Mouse (Mus musculus) C2C12 (cell line): ENCODE measurements around the gene Nfkbiz. TPM values are rescaled to one million over a fixed set of nuclear protein-coding genes. Genes with fewer than 3 reads are reported as not detected.

Experiments used
- H3K27me3 ChIP-seq: one replicate; pipeline ENCODE4 v1.6.1; 2011; ENCODE audit not compliant: control insufficient read depth, insufficient read depth, insufficient read length
- H3K36me3 ChIP-seq: one replicate; pipeline ENCODE4 v1.6.1; 2011; ENCODE audit not compliant: control insufficient read depth, insufficient read depth
- H3K4me3 ChIP-seq: one replicate; pipeline ENCODE4 v1.5.1; 2011; ENCODE audit warnings: mild to moderate bottlenecking, control low read depth; ENCODE audit not compliant: poor library complexity, insufficient read depth, severe bottlenecking
- H3K79me2 ChIP-seq: one replicate; pipeline ENCODE4 v1.6.1; 2011; ENCODE audit not compliant: control insufficient read depth, insufficient read depth
- H3K79me3 ChIP-seq: one replicate; pipeline ENCODE4 v1.6.1; 2011; ENCODE audit warnings: low read depth, control low read depth
- H3ac ChIP-seq: one replicate; pipeline ENCODE3; 2011; ENCODE audit warnings: low read depth; ENCODE audit not compliant: control insufficient read depth, insufficient read length
- CEBPB ChIP-seq: IDR thresholded peaks from one replicate; pipeline ENCODE4 v1.6.1; 2011; ENCODE audit warnings: low read depth, mild to moderate bottlenecking, control low read depth, moderate library complexity
- CTCF ChIP-seq: IDR thresholded peaks from one replicate; pipeline ENCODE4 v1.5.1; 2011; ENCODE audit not compliant: control insufficient read depth, insufficient read depth, insufficient read length
- FOSL1 ChIP-seq: IDR thresholded peaks from one replicate; pipeline ENCODE4 v1.8.0; 2011; ENCODE audit warnings: mild to moderate bottlenecking, low read length; ENCODE audit not compliant: poor library complexity, insufficient read depth, severe bottlenecking
- MAX ChIP-seq: IDR thresholded peaks from one replicate; pipeline ENCODE4 v1.6.1; 2011; ENCODE audit warnings: mild to moderate bottlenecking, control low read depth
- MYOD1 ChIP-seq: IDR thresholded peaks from one replicate; pipeline ENCODE4 v1.6.1; 2011; ENCODE audit warnings: low read depth; ENCODE audit not compliant: control insufficient read depth, insufficient read length
- MYOG ChIP-seq: IDR thresholded peaks from one replicate; pipeline ENCODE4 v1.6.1; 2011; ENCODE audit not compliant: control insufficient read depth, insufficient read length; ENCODE audit errors: extremely low read depth
- USF1 ChIP-seq: IDR thresholded peaks from one replicate; pipeline ENCODE4 v1.6.1; 2011; ENCODE audit warnings: low read depth, mild to moderate bottlenecking, control low read depth, moderate library complexity
- polyA plus RNA-seq: library from polyadenylated mRNA; unstranded; fragments of >200 nt; fragmentation: generic; extraction: Trizol; gene quantifications from one replicate; pipeline ENCODE4 v1.2.1, GENCODE M21; 2012; ENCODE audit warnings: missing spikeins

The Nfkbiz gene
- polyA plus RNA-seq, 1 experiment, result 3.4 TPM

GRCm38 (mm10) chr16:55820916-55821570, 17.7 kb downstream of the Nfkbiz start:
- no peaks in the 10 kb centered on the region for H3K27me3 ChIP-seq
- H3K36me3 ChIP-seq, result peaks cover 47% of the 10 kb centered on the region
- H3K79me3 ChIP-seq, result peaks cover 60% of the 10 kb centered on the region
- H3ac ChIP-seq, result peak overlapping the region; percentile 84
- H3K79me2 ChIP-seq, result peaks cover 92% of the 10 kb centered on the region
- peak overlapping the region; percentile 89 for H3K4me3 ChIP-seq
- no peak for TF ChIP-seq FOSL1
- no peak for TF ChIP-seq MAX
- no peak for TF ChIP-seq MYOD1
- peak; percentile 69 for TF ChIP-seq CEBPB

- Histone ChIP-seq H3K36me3 (peaks cover 54% of the 10 kb centered on the region), H3K27me3 (no peaks in the 10 kb centered on the region), H3K4me3 (peak overlapping the region; percentile 89), H3K79me3 (peaks cover 61% of the 10 kb centered on the region), H3ac (peak overlapping the region; percentile 84), H3K79me2 (peaks cover 95% of the 10 kb centered on the region)
- TF ChIP-seq FOSL1 (no peak), USF1 (no peak), MYOG (no peak), MAX (no peak), CEBPB (no peak), CTCF (no peak), MYOD1 (no peak)
Measured at GRCm38 (mm10) chr16:55820161-55820915, 18.4 kb downstream of the Nfkbiz start.

GRCm38 (mm10) chr16:55819186-55819861, 19.4 kb downstream of the Nfkbiz start:
- Histone ChIP-seq H3K79me2 (peaks cover 98% of the 10 kb centered on the region), H3ac (peak overlapping the region; percentile 78), H3K79me3 (peaks cover 64% of the 10 kb centered on the region), H3K4me3 (peak overlapping the region; percentile 89), H3K27me3 (no peaks in the 10 kb centered on the region), H3K36me3 (peaks cover 64% of the 10 kb centered on the region)
- TF ChIP-seq USF1, result no peak
- no peak for TF ChIP-seq MAX
- TF ChIP-seq MYOD1, result no peak
- no peak for TF ChIP-seq CEBPB
- TF ChIP-seq MYOG, result no peak
- no peak for TF ChIP-seq FOSL1
- no peak for TF ChIP-seq CTCF

GRCm38 (mm10) chr16:55817717-55818515, 20.8 kb downstream of the Nfkbiz start:
- H3K36me3 ChIP-seq, result peaks cover 78% of the 10 kb centered on the region
- TF ChIP-seq MYOD1, result no peak
- no peak for TF ChIP-seq USF1
- no peak for TF ChIP-seq CEBPB
- no peak for TF ChIP-seq FOSL1
- no peak for TF ChIP-seq CTCF
- peaks cover 62% of the 10 kb centered on the region for H3K79me3 ChIP-seq
- no peak overlapping the region for H3ac ChIP-seq
- no peaks in the 10 kb centered on the region for H3K27me3 ChIP-seq
- no peak overlapping the region for H3K4me3 ChIP-seq
- peaks cover 91% of the 10 kb centered on the region for H3K79me2 ChIP-seq

GRCm38 (mm10) chr16:55816202-55816941, 22.3 kb downstream of the Nfkbiz start:
- TF ChIP-seq CTCF, result no peak
- no peak for TF ChIP-seq FOSL1
- TF ChIP-seq MAX, result no peak
- no peak for TF ChIP-seq MYOG
- TF ChIP-seq MYOD1, result no peak
- TF ChIP-seq CEBPB, result no peak
- TF ChIP-seq USF1, result no peak
- H3K36me3 ChIP-seq, result peaks cover 94% of the 10 kb centered on the region

More at GRCm38 (mm10) chr16:55816202-55816941, 22.3 kb downstream of the Nfkbiz start:
- peaks cover 59% of the 10 kb centered on the region for H3K79me3 ChIP-seq
- H3ac ChIP-seq, result no peak overlapping the region
- H3K4me3 ChIP-seq, result no peak overlapping the region
- peaks cover 78% of the 10 kb centered on the region for H3K79me2 ChIP-seq
- no peaks in the 10 kb centered on the region for H3K27me3 ChIP-seq
